Mouse (Mus musculus) CH12.LX (cell line): Measurements from ENCODE around the gene Pf4. TPM values are rescaled to one million over a fixed set of nuclear protein-coding genes. Genes with fewer than 3 reads are reported as not detected.

ENCODE experiments used
- DNase-seq: peaks from one replicate; pipeline ENCODE4 v3.0.0-alpha.2; 2013; ENCODE audit errors: extremely low read depth
- H3K27ac ChIP-seq: 2 replicates; pipeline ENCODE4 v1.5.1; 2012; ENCODE audit warnings: low read depth, mild to moderate bottlenecking, control low read depth, moderate library complexity; ENCODE audit not compliant: insufficient read depth
- H3K27me3 ChIP-seq: replicated peaks from 2 replicates; pipeline ENCODE3; 2012; ENCODE audit warnings: inconsistent platforms
- H3K36me3 ChIP-seq, 2 experiments: replicated peaks in 1 of 2; 2 replicates each; pipeline versions ENCODE3 to v1.6.1; 2012; ENCODE audit warnings: inconsistent platforms in 1 of 2, low read length in 1 of 2, mild to moderate bottlenecking in 1 of 2, mixed read lengths in 1 of 2, moderate library complexity in 1 of 2; ENCODE audit not compliant: control insufficient read depth in 1 of 2, insufficient read depth in 1 of 2
- H3K4me1 ChIP-seq, 2 experiments: 2 replicates each; pipeline ENCODE4 v1.6.1; 2012; ENCODE audit warnings: inconsistent platforms in 1 of 2, moderate library complexity in 1 of 2; ENCODE audit not compliant: insufficient read depth in 2 of 2, control insufficient read depth in 1 of 2
- H3K4me2 ChIP-seq: 2 replicates; pipeline ENCODE4 v1.6.1; 2012; ENCODE audit warnings: low read depth, mild to moderate bottlenecking, control low read depth; ENCODE audit not compliant: poor library complexity, insufficient read depth, severe bottlenecking
- H3K4me3 ChIP-seq, 3 experiments: fragments of 150-350 bp in 1 of 3; sonication (generic) in 1 of 3; replicated peaks in 1 of 3; 2 replicates each; pipeline versions ENCODE3 to v1.5.1; 2011 to 2012; ENCODE audit warnings: low read depth in 2 of 3, low read length in 2 of 3, mild to moderate bottlenecking in 2 of 3, moderate library complexity in 2 of 3, control low read depth in 1 of 3, improper control_type of control experiment in 1 of 3, inconsistent platforms in 1 of 3, mixed read lengths in 1 of 3; ENCODE audit not compliant: poor library complexity in 1 of 3
- H3K79me2 ChIP-seq: replicated peaks from 2 replicates; pipeline ENCODE4 v1.6.1; 2012; ENCODE audit warnings: mild to moderate bottlenecking, moderate library complexity; ENCODE audit not compliant: control insufficient read depth, poor library complexity, insufficient read depth, severe bottlenecking; ENCODE audit errors: extremely low read depth
- H3K9ac ChIP-seq: 2 replicates; pipeline ENCODE4 v1.6.1; 2012; ENCODE audit warnings: low read depth, mild to moderate bottlenecking, control low read depth, moderate library complexity; ENCODE audit not compliant: insufficient read depth
- H3K9me3 ChIP-seq: replicated peaks from 2 replicates; pipeline ENCODE3; 2012; ENCODE audit warnings: low read length, inconsistent platforms, mixed read lengths
- BHLHE40 ChIP-seq: IDR thresholded peaks from 2 replicates; pipeline ENCODE4 v1.6.1; 2011; ENCODE audit warnings: mild to moderate bottlenecking, low read depth, low read length, improper control_type of control experiment
- CHD2 ChIP-seq: IDR thresholded peaks from 2 replicates; pipeline ENCODE4 v1.6.1; 2011; ENCODE audit warnings: low read length, improper control_type of control experiment
- ELF1 ChIP-seq: IDR thresholded peaks from 2 replicates; pipeline ENCODE4 v1.6.1; 2014; ENCODE audit warnings: low read depth, mild to moderate bottlenecking, inconsistent platforms, low read length, improper control_type of control experiment
- EP300 ChIP-seq: IDR thresholded peaks from 2 replicates; pipeline ENCODE4 v1.6.1; 2011; ENCODE audit warnings: low read length, improper control_type of control experiment
- HCFC1 ChIP-seq: IDR thresholded peaks from 2 replicates; pipeline ENCODE4 v1.6.1; 2012; ENCODE audit warnings: low read depth, mild to moderate bottlenecking, inconsistent platforms, low read length, improper control_type of control experiment
- MAX ChIP-seq: IDR thresholded peaks from 2 replicates; pipeline ENCODE4 v1.6.1; 2011; ENCODE audit warnings: low read length, improper control_type of control experiment
- NELFE ChIP-seq: IDR thresholded peaks from 2 replicates; pipeline ENCODE4 v1.6.1; 2011; ENCODE audit warnings: low read depth, low read length, improper control_type of control experiment
- NRF1 ChIP-seq: IDR thresholded peaks from 2 replicates; pipeline ENCODE4 v1.6.1; 2014; ENCODE audit warnings: low read depth, mild to moderate bottlenecking, inconsistent platforms, low read length, improper control_type of control experiment, moderate library complexity
- RCOR1 ChIP-seq: conservative IDR thresholded peaks from 2 replicates; pipeline ENCODE4 v1.6.1; 2012; ENCODE audit warnings: low read depth, mild to moderate bottlenecking, inconsistent platforms, low read length, improper control_type of control experiment
- SIN3A ChIP-seq: IDR thresholded peaks from 2 replicates; pipeline ENCODE4 v1.6.1; 2012; ENCODE audit warnings: low read length, improper control_type of control experiment, inconsistent platforms
- USF2 ChIP-seq: conservative IDR thresholded peaks from 2 replicates; pipeline ENCODE4 v1.6.1; 2011; ENCODE audit warnings: low read depth, low read length, improper control_type of control experiment
- dilution Hi-C: fragments of 300-500 bp; cut with MboI; formaldehyde crosslinking; loops from 2 replicates; pipeline ENCODE4 v1.14.3; 2020; ENCODE audit warnings: low sequenced_read_pairs; ENCODE audit not compliant: extremely low pct_unique_long_range_greater_than_20kb, extremely low pct_ligation_motif_present
- in situ Hi-C: fragments of 300-500 bp; cut with MboI; formaldehyde crosslinking; loops from 3 replicates; pipeline ENCODE4 v1.14.3; 2019; ENCODE audit warnings: low sequenced_read_pairs, low pct_ligation_motif_present, low pct_unique_long_range_greater_than_20kb, mixed read lengths
- polyA plus RNA-seq: library from polyadenylated mRNA; unstranded; fragments of >175 nt; gene quantifications from 2 replicates; pipeline ENCODE4 v1.2.1, GENCODE M21; 2012; ENCODE audit warnings: low read depth; ENCODE audit not compliant: insufficient read length
- total RNA-seq, 2 experiments: library from RNA; depleted of rRNA; stranded (reverse); fragments of 300-350 nt in 1 of 2; fragments of >200 nt in 1 of 2; gene quantifications; 2 replicates each; pipeline ENCODE4 v1.2.3; 2012 to 2014

Gene Pf4
- total and polyA plus RNA-seq, 3 experiments, result not detected

DNA sequence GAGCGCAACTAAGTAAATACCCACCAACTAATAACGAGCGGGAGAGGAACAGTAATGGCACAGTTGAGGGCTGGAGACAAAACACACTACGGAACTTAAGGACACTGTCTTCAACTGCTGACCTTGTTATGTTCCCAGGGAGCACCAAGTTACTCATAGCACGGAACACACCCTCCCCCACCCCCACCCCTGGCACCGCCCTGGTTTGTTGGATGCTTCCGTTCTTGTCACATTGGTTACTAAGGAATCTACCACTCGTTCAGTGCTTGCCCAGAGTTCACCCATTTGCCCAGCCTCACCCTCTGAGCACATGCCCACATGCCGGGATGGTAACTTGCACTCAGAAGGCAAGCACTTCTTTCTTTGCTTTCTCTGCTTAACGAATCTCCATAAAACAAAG lies 5.4 kb downstream of the Pf4 start:
- TF ChIP-seq CHD2 (no peak), ELF1 (no peak), BHLHE40 (no peak), USF2 (no peak), EP300 (no peak), NELFE (no peak), SIN3A (no peak), MAX (no peak)
- no peaks in the 10 kb centered on the region for H3K79me2 ChIP-seq
- DNase-seq, result no peak
- H3K9ac ChIP-seq, result no peak overlapping the region
- dilution Hi-C loops (no loop called here), in situ Hi-C loops (no loop called here)
- no peak overlapping the region for H3K4me2 ChIP-seq
- H3K4me1 ChIP-seq, result no peaks in the 10 kb centered on the region
- H3K27me3 ChIP-seq, result no peaks in the 10 kb centered on the region
- H3K4me3 ChIP-seq, result no peak overlapping the region
- H3K9me3 ChIP-seq, result no peaks in the 10 kb centered on the region
- no peaks in the 10 kb centered on the region for H3K36me3 ChIP-seq
- H3K27ac ChIP-seq, result no peak overlapping the region

DNA sequence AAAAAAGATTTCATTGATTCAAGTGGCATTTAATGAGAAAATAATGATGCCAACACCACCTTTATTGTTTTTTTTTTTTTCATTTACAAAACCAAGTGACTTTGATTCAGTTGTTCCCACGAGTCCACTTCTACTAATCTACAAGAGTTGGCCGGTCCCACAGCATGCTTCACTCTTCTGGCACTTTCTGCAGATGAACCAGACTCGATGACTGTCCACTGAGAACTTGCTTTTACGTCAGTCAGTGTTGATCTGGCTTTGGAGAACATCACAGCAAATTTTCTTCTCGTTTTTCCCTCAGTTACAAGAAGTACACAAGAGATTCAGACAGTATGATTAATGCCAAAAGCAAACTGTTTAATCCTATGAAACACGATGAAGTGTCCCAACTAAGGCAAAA lies 6.6 kb downstream of the Pf4 start:
- H3K4me3 ChIP-seq, result no peak overlapping the region
- DNase-seq, result no peak
- no peaks in the 10 kb centered on the region for H3K4me1 ChIP-seq
- no peaks in the 10 kb centered on the region for H3K27me3 ChIP-seq
- in situ Hi-C loops (no loop called here), dilution Hi-C loops (no loop called here)
- H3K79me2 ChIP-seq, result no peaks in the 10 kb centered on the region
- H3K9ac ChIP-seq, result no peak overlapping the region
- no peak overlapping the region for H3K4me2 ChIP-seq
- no peak overlapping the region for H3K27ac ChIP-seq
- TF ChIP-seq NRF1 (no peak), SIN3A (no peak), HCFC1 (no peak)
- TF ChIP-seq, all 38 proteins: peak for 0
- Histone ChIP-seq H3K36me3 (no peaks in the 10 kb centered on the region), H3K9me3 (no peaks in the 10 kb centered on the region)

DNA sequence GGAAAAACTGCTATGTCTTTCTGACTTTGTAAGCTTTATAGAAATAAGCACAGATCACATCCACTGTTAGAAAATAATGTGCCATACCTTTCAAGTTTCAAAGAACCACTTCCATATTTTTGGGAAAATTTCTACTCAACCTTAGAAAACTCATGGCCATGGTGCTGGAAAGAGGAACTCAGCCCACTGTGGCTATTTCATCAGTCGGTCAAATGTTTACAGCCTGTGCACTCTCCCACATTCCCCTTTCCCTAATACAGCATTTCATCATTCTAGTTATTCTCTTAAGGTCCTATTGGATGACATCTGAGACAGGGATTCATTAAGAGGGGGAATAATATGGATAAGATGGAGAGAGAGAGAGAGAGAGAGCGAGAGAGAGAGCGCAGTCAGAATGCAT lies 11.5 kb downstream of the Pf4 start:
- H3K9me3 ChIP-seq, result no peaks in the 10 kb centered on the region
- dilution Hi-C loops (no loop called here), in situ Hi-C loops (no loop called here)
- no peak overlapping the region for H3K4me2 ChIP-seq
- no peaks in the 10 kb centered on the region for H3K27me3 ChIP-seq
- peaks cover 0 to 4% of the 10 kb centered on the region in 2 experiments; a peak in 2 of 4 replicates for H3K4me1 ChIP-seq
- no peak overlapping the region for H3K27ac ChIP-seq
- H3K9ac ChIP-seq, result no peak overlapping the region
- H3K79me2 ChIP-seq, result no peaks in the 10 kb centered on the region
- H3K36me3 ChIP-seq, result no peaks in the 10 kb centered on the region
- TF ChIP-seq RCOR1, result no peak
- DNase-seq, result no peak
- no peak overlapping the region for H3K4me3 ChIP-seq
